8 mouse cellular contexts compared by ENCODE assay signal in genomic region chr17:56256239-56256881, GRCm38 (mm10). TPM values are rescaled to one million over a fixed set of nuclear protein-coding genes. Genes with fewer than 3 reads are reported as not detected.
DNase-seq lines count a peak whose midpoint lies in the region; ATAC-seq and TF ChIP-seq lines count a peak whose summit lies in the region.

Gene Fem1a (plus strand): TSS chr17:56256810.

- peak; percentile 93 for ATAC-seq in embryonic facial prominence, embryonic 14.5 days (ENCODE audit: low read depth)
- ATAC-seq in limb, embryonic 13.5 days (ENCODE audit: low FRiP score, low read depth): peak; percentile 93
- peak; percentile 94 for ATAC-seq in midbrain, embryonic 16.5 days

- peak; percentile 80 for TF ChIP-seq POLR2A in heart, adult 2 months (IDR thresholded peaks at IDR 0.05; ENCODE audit: insufficient read depth, low read depth, low read length)

- peaks cover 4% of the 10 kb centered on the region; the same call in 1 of the 2 replicates for H3K4me1 ChIP-seq in embryonic facial prominence, embryonic 14.5 days (ENCODE audit: control insufficient read depth, insufficient read depth, low read length)
- peaks cover 10% of the 10 kb centered on the region for H3K4me1 ChIP-seq in heart, adult 2 months (ENCODE audit: control insufficient read depth, insufficient read depth, low read length)
- H3K4me1 ChIP-seq in limb, embryonic 13.5 days: peaks cover 48% of the 10 kb centered on the region
- peaks cover 46% of the 10 kb centered on the region for H3K4me1 ChIP-seq in midbrain, embryonic 16.5 days (ENCODE audit: control insufficient read depth, insufficient read depth, low read length)

- H3K79me2 ChIP-seq in heart, adult 2 months (replicated peaks; ENCODE audit: control insufficient read depth, insufficient read depth, low read length): peaks cover 4% of the 10 kb centered on the region

- H3K36me3 ChIP-seq in embryonic facial prominence, embryonic 14.5 days (ENCODE audit: control insufficient read depth, insufficient read depth, low read length): peaks cover 30% of the 10 kb centered on the region
- H3K36me3 ChIP-seq in heart, adult 2 months (ENCODE audit: control insufficient read depth, insufficient read depth, low read length): peaks cover 8% of the 10 kb centered on the region
- H3K36me3 ChIP-seq in limb, embryonic 13.5 days: peaks cover 34% of the 10 kb centered on the region
- peaks cover 6% of the 10 kb centered on the region for H3K36me3 ChIP-seq in midbrain, embryonic 16.5 days (ENCODE audit: control insufficient read depth, insufficient read depth, low read length)

- H3K4me2 ChIP-seq in embryonic facial prominence, embryonic 14.5 days (ENCODE audit: low read depth, low read length): peak within 1 kb of the TSS; percentile 89
- H3K4me2 ChIP-seq in limb, embryonic 13.5 days (replicated peaks): peak within 1 kb of the TSS; percentile 98
- peak within 1 kb of the TSS; percentile 96 for H3K4me2 ChIP-seq in midbrain, embryonic 16.5 days (ENCODE audit: low read length)

- under 1% methylated on average over 28 of the region's 28 CpGs for WGBS in embryonic facial prominence, embryonic 14.5 days
- under 1% methylated on average over 28 of the region's 28 CpGs for WGBS in heart, adult 2 months
- under 1% methylated on average over 28 of the region's 28 CpGs for WGBS in limb, embryonic 13.5 days
- WGBS in midbrain, embryonic 16.5 days: under 1% methylated on average over 28 of the region's 28 CpGs

- peak within 1 kb of the TSS; percentile 95 for H3K27ac ChIP-seq in embryonic facial prominence, embryonic 14.5 days (replicated peaks; ENCODE audit: low read depth, low read length)
- peak within 1 kb of the TSS; percentile 98 for H3K27ac ChIP-seq in heart, adult 2 months
- peak within 1 kb of the TSS; percentile 80 for H3K27ac ChIP-seq in limb, embryonic 13.5 days
- H3K27ac ChIP-seq in midbrain, embryonic 16.5 days (ENCODE audit: low read length): peak within 1 kb of the TSS; percentile 93

- peak; percentile 86 for TF ChIP-seq EP300 in heart, adult 2 months (IDR thresholded peaks at IDR 0.05; ENCODE audit: insufficient read depth, low read depth, low read length)

- TF ChIP-seq CTCF in heart, adult 2 months (IDR thresholded peaks at IDR 0.05): no peak

- DNase-seq in 3T3-L1 (ENCODE audit: low read depth, low spot score): peak; percentile 100
- DNase-seq in adrenal gland, postnatal 4 days (ENCODE audit: low spot score in 2 of 2): peak; percentile 60 to 81
- DNase-seq in embryonic facial prominence, embryonic 14.5 days (ENCODE audit: low spot score): peak; percentile 100
- peak; percentile 89 to 96 for DNase-seq in heart, adult 2 months
- peak; percentile 95 to 99 for DNase-seq in kidney, adult 8-10 months
- peak; percentile 83 to 91 for DNase-seq in spleen, postnatal 10 days (ENCODE audit: low spot score in 2 of 2)

- intact Hi-C loops in heart, adult 2 months (cut with DNase I): loop anchor here (10.0 kb wide), 1 partner anchor 302 kb away; the partner anchor contains the start of genes Ebi3 and Yju2

- peak within 1 kb of the TSS; percentile 70 for H3K9ac ChIP-seq in embryonic facial prominence, embryonic 14.5 days (ENCODE audit: low read depth, low read length)
- H3K9ac ChIP-seq in heart, adult 2 months (ENCODE audit: low read depth, low read length): peak within 1 kb of the TSS; percentile 90
- H3K9ac ChIP-seq in limb, embryonic 13.5 days: peak within 1 kb of the TSS; percentile 75
- peak within 1 kb of the TSS; percentile 71 for H3K9ac ChIP-seq in midbrain, embryonic 16.5 days (ENCODE audit: low read depth, low read length)

- peak within 1 kb of the TSS; percentile 65 for H3K4me3 ChIP-seq in embryonic facial prominence, embryonic 14.5 days (ENCODE audit: low read depth, low read length)
- peak within 1 kb of the TSS; percentile 80 for H3K4me3 ChIP-seq in heart, adult 2 months
- peak within 1 kb of the TSS; percentile 67 for H3K4me3 ChIP-seq in limb, embryonic 13.5 days
- H3K4me3 ChIP-seq in midbrain, embryonic 16.5 days (ENCODE audit: low read depth, low read length): peak within 1 kb of the TSS; percentile 65

- H3K9me3 ChIP-seq in embryonic facial prominence, embryonic 14.5 days (ENCODE audit: control insufficient read depth, low read length): no peaks in the 10 kb centered on the region
- H3K9me3 ChIP-seq in limb, embryonic 13.5 days: no peaks in the 10 kb centered on the region
- no peaks in the 10 kb centered on the region for H3K9me3 ChIP-seq in midbrain, embryonic 16.5 days (replicated peaks; ENCODE audit: control insufficient read depth, low read length, poor library complexity, severe bottlenecking)

- no peaks in the 10 kb centered on the region for H3K27me3 ChIP-seq in embryonic facial prominence, embryonic 14.5 days (replicated peaks; ENCODE audit: control insufficient read depth, insufficient read depth, low read length)
- H3K27me3 ChIP-seq in heart, adult 2 months (ENCODE audit: control insufficient read depth, insufficient read depth, low read length): no peaks in the 10 kb centered on the region
- no peaks in the 10 kb centered on the region for H3K27me3 ChIP-seq in limb, embryonic 13.5 days
- H3K27me3 ChIP-seq in midbrain, embryonic 16.5 days (ENCODE audit: control insufficient read depth, insufficient read depth, low read depth, low read length): no peaks in the 10 kb centered on the region

RNA-seq across cellular contexts. Expression of gene Fem1a, which starts in this region (rescaled TPM):
- 10 to 100 TPM; 30.5 to 33.5 TPM for total RNA-seq in adrenal gland, postnatal 4 days (2021)
- 19.6 and 20.5 TPM in 2 replicates for polyA plus RNA-seq in embryonic facial prominence, embryonic 14.5 days (2014; fragmentation: Nextera tagmentation; extraction: Ambion mirVana)
- total RNA-seq in heart, adult 2 months (2021): 100 to 1,000 TPM; 108 to 124 TPM
- 81.5 and 104 TPM in 2 replicates for polyA plus RNA-seq in heart, adult 2 months (2012; rRNA removed)
- polyA plus RNA-seq in limb, embryonic 13.5 days (2015; fragmentation: Nextera tagmentation; extraction: Ambion mirVana): 12.3 and 13.7 TPM in 2 replicates
- polyA plus RNA-seq in midbrain, embryonic 16.5 days (2015; fragmentation: Nextera tagmentation; extraction: Ambion mirVana): 15.5 and 18.2 TPM in 2 replicates

Comparison
In these comparisons a context has a peak if more than half of its experiments do, and no peak if none do; other contexts are left out.
1. Peak in every context shown above with its lines: DNase-seq, ATAC-seq, H3K4me3 ChIP-seq and H3K27ac ChIP-seq.